Mouse (Mus musculus): ENCODE measurements around the gene Col15a1. TPM values are rescaled to one million over a fixed set of nuclear protein-coding genes. Genes with fewer than 3 reads are reported as not detected.

Col15a1 gene
- total RNA-seq, 2 experiments from 2014 or later, result 21.8 to 25.9 TPM

DNA sequence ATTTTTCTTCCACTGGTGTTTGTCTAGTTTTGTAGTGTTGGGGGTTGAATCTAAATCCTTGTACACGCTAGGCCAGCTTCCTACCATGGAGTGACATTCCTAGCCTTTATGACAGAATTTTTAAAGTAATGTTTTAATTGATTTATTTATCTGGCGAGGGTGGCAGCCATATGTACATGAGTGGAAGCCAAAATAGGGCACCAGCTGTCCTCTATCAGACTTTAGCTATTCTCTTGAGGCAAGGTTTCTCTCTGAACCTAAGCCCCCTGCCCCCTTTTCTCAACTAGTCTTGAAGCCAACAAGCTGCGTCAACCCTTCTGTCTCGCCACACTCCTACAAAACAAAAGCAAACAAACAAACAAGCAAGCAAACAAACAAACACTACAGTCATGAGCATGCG lies 57.6 kb downstream of the Col15a1 start:
- DNase-seq (ENCODE audit: low spot score), result no peak

- no peak for DNase-seq (ENCODE audit: low spot score)
These were observed 64.6 kb downstream of the Col15a1 start for GRCm38 (mm10) chr4:47272452-47273130.

DNA sequence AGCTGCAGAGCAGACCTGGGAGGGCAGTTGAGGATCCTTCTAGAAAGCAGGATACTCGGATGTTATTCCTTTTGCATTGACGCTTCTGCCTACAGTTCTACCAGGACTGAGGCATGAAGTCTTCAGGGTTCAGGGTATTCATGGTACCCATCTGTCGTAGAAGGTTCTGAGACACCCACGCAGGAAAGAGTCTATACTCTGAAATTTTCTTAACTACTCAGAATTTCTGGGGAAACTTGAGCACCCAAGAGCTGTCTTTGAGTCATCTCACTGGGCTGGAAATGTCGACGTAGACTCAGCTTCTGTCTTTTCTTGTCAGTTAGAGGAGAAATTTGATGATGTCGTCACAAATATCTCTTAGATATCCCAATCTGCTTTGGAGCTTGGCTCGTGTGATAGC lies 65.8 kb downstream of the Col15a1 start:
- no peak for DNase-seq (ENCODE audit: low spot score)

DNA sequence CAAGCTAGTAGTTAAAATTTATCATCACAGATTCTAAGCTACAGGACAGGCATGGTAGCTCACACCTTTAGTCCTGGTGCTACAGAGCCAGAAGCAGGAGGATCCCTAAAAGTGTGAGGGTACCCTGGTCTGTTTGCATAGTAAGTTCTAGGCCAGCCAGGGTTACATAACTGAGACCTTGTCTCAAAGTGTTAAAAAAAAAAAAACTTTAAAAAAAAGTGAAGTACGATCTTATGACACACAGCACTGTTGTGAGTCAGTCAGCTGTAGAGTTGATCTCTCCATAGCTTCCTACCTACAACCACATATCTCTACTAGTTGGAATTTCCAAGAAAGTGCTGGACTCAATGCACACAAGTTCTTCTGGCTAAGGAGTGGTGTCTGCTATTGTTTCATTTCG lies 67.0 kb downstream of the Col15a1 start:
- DNase-seq (ENCODE audit: low spot score), result no peak

- no peak for DNase-seq (ENCODE audit: low spot score)
These were observed 70.4 kb downstream of the Col15a1 start for GRCm38 (mm10) chr4:47278397-47278796.

GRCm38 (mm10) chr4:47279085-47279707 lies 71.2 kb downstream of the Col15a1 start:
- DNase-seq (ENCODE audit: low spot score), result no peak

DNA sequence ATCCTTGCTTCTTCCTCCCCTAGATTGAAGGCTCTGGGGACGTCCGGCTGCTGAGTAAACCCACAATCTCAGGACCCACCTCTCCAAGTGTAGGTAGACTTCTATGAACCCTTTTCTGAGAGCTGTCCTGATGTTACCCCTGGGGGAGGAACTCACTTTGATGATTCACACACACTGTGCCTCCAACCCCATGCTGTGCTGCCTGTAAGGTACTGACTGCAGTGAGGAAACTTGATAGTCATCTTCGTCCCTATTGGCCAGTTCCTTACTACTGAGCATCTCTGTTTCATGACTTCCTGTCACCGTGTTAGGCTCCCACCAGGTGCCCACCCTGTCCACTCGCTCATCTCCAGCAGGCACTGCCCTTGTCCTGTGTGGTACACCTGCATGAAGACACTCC lies 72.2 kb downstream of the Col15a1 start:
- DNase-seq (ENCODE audit: low spot score), result no peak

DNA sequence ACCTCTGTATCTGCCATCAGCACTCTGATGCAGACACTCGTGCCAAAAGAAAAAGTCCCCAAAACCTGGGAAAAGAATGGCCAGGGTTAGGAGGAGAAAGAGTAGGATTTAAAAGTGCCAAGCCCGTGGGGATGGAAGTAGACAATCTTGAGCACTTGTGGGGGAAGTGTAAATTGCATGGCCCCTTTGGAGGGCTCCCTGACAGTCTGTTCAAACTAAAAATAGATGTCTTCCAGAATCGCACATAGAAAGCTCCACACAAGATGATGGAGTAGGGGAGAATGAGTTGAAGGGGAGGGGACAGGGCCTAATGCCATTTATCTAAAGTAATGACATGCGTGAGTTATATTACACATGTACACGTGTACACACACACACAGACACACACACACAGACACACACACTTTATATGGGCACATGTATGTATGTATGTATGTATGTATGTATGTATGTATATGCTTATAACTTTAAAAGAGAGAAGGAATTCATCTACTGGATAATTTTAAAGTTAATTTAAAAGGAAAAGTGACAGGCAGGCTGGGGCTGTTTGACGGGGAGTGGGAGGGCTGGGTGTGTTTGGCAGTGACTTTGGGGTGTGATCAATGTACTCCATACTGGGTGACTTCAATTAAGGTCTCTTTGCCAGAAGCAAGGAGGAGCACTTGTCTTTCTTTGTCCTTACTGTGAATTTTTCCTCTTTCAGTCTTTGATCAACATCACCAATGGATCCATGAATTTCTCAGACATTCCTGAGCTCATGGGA lies 74.1 kb downstream of the Col15a1 start:
- no peak for DNase-seq (ENCODE audit: low spot score)

DNA sequence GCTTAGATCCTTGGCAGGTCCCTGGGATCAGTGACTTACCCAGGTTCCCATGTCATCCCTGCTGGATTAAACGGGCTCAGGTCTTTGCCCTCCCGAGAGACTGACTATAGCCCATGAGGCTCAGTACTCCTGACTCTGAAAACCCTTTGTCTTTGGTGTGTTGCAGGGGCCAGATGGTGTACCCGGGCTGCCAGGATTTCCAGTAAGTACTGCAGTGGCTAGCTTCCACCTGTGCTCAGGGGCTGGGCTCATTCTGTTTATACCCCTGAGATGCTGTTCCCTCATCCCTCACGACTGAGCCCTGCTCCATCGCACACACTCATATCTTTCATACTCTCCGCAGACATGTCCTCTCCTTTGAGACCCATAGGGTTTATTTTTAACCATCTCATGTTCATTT lies 76.3 kb downstream of the Col15a1 start:
- no peak for DNase-seq (ENCODE audit: low spot score)

- no peak for DNase-seq (ENCODE audit: low spot score)
These were observed 76.9 kb downstream of the Col15a1 start for GRCm38 (mm10) chr4:47284874-47285273.

DNA sequence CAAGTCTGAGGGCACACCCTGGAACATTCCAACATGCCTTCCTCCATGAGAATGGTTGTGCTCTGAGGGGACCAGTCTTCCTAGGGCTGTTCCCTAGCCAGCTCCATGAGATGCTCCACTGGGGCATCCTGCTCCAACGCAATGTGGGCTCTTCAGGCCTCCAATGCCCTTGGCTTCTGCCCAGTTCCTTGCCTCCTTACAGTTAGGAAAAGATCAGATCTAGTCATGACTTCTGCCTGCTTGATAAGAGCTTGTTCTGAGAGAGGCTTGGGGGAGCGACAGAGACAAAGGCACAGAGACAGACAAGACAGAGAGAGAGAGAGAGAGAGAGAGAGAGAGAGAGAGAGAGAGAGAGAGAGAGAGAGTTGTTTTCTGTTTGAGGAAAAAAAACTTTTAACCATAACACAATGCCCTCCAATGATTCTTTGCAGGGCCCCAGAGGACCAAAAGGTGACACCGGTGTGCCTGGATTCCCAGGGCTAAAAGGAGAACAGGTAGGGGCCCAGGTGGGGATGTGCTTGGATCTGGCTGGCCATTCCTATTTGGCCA lies 78.7 kb downstream of the Col15a1 start:
- no peak for DNase-seq (ENCODE audit: low spot score)

DNA sequence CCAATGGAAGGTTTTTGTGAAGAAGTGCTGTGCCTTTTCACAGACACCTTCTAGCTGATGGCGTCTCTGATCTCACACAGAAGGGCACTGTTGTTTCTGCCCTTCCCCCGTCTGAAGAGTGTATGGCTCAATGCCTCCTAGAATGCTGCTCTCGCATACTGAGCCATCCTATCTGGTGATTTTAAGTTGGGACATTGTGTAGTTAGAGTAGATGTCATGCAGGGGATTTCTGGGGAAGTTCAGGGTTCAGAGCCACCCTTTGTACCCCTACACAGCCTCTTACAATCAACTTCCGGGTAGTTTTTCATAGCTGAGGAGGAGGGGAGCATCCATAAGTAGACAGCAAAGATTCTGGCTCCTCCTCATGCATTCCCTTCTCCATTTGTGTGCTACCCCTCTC lies 79.5 kb downstream of the Col15a1 start:
- DNase-seq (ENCODE audit: low spot score), result no peak

DNA sequence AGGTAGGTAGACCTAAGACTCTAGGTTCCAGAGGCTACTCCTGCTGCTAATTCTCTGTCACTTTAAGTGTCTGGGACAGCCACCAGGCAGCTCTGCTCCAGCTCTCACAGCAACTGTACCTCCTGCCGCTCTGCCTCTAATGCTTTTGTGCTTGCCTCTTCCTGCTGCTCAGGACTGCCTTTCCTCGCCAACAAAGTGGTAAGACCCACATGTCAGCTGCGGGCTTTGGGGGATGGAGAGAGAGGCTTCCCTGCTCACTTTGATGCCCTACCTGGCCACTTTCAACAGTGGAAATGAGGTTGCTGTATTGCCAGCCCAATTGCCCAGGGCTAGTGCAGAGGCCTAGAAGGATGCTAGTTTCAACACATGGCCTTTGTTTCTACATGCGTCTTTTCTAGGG lies 80.3 kb downstream of the Col15a1 start:
- DNase-seq (ENCODE audit: low spot score), result no peak

- DNase-seq (ENCODE audit: low spot score), result no peak
These were observed 81.6 kb downstream of the Col15a1 start for GRCm38 (mm10) chr4:47289526-47289925.

- DNase-seq (ENCODE audit: low spot score), result no peak
These were observed 82.5 kb downstream of the Col15a1 start for GRCm38 (mm10) chr4:47290448-47290847.

DNA sequence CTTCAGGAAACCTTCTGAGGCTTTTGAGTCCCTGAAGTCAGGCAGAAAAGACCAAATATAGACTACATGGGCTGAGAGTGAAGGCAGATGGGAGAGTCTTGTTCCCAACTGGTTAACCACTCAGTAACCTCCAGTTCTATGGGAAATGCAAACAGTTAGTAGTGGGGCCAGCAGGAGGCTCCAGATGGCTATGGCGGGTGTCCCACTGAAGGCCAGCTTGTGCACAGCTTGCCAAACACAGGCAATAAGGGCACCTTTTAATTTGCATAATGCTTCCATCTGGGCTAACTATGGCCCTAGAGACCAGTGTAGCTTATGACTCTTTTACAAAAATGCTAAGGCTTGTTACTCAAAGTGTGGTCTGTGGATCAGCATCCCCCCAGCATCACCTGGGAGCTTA lies 83.1 kb downstream of the Col15a1 start:
- DNase-seq (ENCODE audit: low spot score), result no peak

DNA sequence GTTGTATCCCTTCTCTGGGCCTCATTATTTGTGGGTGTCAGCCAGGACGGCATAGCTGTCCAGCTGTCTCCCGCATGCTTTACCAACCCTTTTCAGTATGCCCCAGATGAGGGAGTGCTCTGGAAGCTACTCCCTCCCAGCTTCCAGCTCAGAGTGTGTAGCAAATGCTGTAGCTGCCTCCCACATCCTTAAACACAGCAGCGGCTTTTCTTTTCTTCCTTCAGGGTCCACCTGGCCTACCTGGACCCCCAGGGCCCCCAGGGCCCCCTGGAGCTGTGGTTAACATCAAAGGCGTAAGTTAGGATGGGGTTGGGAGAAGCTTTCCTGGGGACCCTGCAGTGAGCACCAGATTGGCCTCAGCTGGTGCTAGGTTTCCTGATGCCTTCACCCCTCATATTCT lies 85.0 kb downstream of the Col15a1 start:
- no peak for DNase-seq (ENCODE audit: low spot score)

- peak; percentile 94 for DNase-seq (ENCODE audit: low spot score)
These were observed 86.0 kb downstream of the Col15a1 start for GRCm38 (mm10) chr4:47293771-47294543.

DNA sequence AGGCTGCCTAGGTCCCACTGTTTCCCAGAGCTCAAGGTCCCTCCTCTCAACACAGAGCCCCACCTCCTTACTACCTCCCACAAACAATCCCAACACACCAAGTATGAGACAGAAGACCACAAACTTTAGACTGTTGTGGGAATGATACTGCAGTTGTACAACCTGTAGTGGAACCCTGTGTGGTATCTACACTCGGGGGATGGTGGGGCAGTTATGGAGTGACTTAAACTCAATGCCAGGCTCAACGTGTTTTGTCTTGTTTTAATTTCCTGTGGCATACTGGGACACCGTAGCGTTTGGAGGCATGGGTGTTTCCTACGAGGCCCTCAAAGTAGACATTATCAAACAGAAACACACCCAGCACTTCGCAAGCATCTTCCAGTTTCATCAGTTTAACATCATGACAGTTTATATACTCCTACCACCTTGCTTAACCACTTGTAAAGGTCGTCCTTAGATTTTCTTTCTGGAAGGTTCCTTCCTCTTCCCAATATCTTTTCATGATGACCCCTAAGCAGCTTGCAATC lies 86.6 kb downstream of the Col15a1 start:
- no peak for DNase-seq (ENCODE audit: low spot score)

DNA sequence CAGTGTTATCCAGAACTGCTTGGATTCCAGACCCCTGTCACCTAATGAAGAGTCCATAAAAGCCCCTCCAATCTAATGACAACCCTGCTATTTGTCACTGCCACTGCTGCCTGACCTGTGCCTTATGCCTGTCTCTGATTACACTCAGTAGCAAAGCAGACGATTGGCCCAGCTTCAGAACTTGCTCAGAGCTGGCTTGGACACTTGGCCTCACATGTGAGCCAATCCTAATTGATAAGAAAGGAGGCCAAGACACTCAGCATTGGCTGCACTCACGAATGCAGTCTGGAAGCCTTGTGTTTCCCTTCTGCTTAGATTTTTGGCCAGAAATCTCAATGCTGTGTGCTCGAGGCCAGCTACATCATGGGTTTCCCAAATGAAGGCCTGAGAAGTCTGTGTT lies 87.6 kb downstream of the Col15a1 start:
- DNase-seq (ENCODE audit: low spot score), result peak; percentile 76

DNA sequence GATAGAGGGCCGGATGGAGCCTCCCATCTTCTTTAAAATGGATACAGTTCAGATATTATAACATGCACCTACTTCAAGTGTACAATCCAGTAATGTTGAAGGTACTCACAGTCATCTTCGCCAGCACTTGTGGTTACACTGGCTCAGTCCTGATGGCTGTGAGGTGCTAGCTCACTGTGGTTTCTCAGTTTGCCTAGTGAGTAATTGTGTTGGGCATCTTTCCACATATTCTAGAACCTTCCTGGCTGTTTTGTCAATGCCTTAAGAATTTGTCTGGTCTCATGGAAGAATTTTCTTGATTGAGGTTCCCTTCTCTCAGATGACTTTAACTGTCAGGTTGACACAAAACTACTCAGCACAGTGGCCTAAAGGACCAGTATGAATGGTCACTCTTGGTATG lies 92.7 kb downstream of the Col15a1 start:
- DNase-seq (ENCODE audit: low spot score), result no peak
